Mouse (Mus musculus): ENCODE data around the gene Dnajb5. TPM values are rescaled to one million over a fixed set of nuclear protein-coding genes. Genes with fewer than 3 reads are reported as not detected.

Gene Dnajb5
- total RNA-seq (2023): 10 to 100 TPM; 30.5 to 36.6 TPM

DNA sequence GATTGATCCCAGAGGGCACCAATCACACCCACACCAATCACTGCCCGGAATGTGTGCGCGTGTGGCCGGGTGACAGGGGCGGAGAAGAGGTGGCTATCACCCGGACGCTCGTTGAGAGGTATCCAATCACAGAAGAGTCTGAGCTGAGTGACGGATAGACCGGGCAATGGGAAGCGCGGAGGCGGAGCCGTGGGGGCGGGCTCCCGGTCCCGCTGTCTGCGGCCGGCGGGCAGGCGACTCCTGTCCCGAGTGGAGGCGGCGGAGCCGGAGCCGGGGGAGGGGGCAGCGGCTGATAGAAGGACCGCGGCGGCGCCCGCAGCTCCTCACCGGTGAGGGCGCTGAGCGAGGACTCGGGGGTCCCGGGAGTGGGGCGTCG is at the start of gene Dnajb5:
TSS of gene Dnajb5 (plus strand) at position 139 of the 376 bp plus-strand sequence.

GRCm38 (mm10) chr4:42916617-42917401 is 32.8 kb upstream of the Dnajb5 start, which contains the start of gene Phf24:
Gene Phf24 (plus strand): TSS chr4:42916660.

GRCm38 (mm10) chr4:42969304-42969703 is 19.7 kb downstream of the Dnajb5 start, which contains the start of gene 1700022I11Rik:
Gene 1700022I11Rik (plus strand): TSS chr4:42969604.

GRCm38 (mm10) chr4:43000141-43000986 is 50.8 kb downstream of the Dnajb5 start, which contains the start of gene Vcp:
Gene Vcp (minus strand): TSS chr4:43000507.

Other genes with a start within 250 kb of the Dnajb5 start
- gene 4930578G10Rik, start 214.3 kb upstream of the Dnajb5 start, total RNA-seq (2023): not detected
- not detected for gene Ccl19, start 193.2 kb upstream of the Dnajb5 start, total RNA-seq (2023)
- not detected for gene Ccl21a, start 175.8 kb upstream of the Dnajb5 start, total RNA-seq (2023)
- not detected for gene Fam205a1, start 95.9 kb upstream of the Dnajb5 start, total RNA-seq (2023)
- gene Gm12394, start 93.0 kb upstream of the Dnajb5 start, total RNA-seq (2023): not detected
- not detected for gene Fam205c, start 75.6 kb upstream of the Dnajb5 start, total RNA-seq (2023)
- not detected for gene Phf24, start 33.2 kb upstream of the Dnajb5 start, total RNA-seq (2023)
- 1 to 10 TPM in 1 of 2 experiments, not detected in 1; 1.2 TPM for gene 1700022I11Rik, start 19.8 kb downstream of the Dnajb5 start, total RNA-seq (2023)
- 100 to 1,000 TPM; 107 to 119 TPM for gene Vcp, start 50.7 kb downstream of the Dnajb5 start, total RNA-seq (2023)
- gene Fancg, start 60.7 kb downstream of the Dnajb5 start, total RNA-seq (2023): 10 to 100 TPM; 34.4 to 36.7 TPM
- 10 to 100 TPM; 35.7 to 37.4 TPM for gene Pigo, start 76.0 kb downstream of the Dnajb5 start, total RNA-seq (2023)
- gene Stoml2, start 81.9 kb downstream of the Dnajb5 start, total RNA-seq (2023): 10 to 100 TPM; 80.4 to 84.8 TPM
- 10 to 100 TPM; 20.0 to 24.6 TPM for gene Fam214b, start 96.4 kb downstream of the Dnajb5 start, total RNA-seq (2023)
- under 1 TPM; 0.33 to 0.96 TPM for gene Unc13b, start 109.1 kb downstream of the Dnajb5 start, total RNA-seq (2023)